Mouse (Mus musculus): ENCODE measurements around the gene Smpdl3a. TPM values are rescaled to one million over a fixed set of nuclear protein-coding genes. Genes with fewer than 3 reads are reported as not detected.
A peak's percentile ranks its signal among the peaks of the same experiment; 100 is the strongest.

The Smpdl3a gene
- polyA plus RNA-seq (2015; fragmentation: Nextera tagmentation; extraction: Ambion mirVana) = 27.2 and 29.3 TPM in 2 replicates

GRCm38 (mm10) chr10:57794018-57794417, at the start of gene Smpdl3a:
Smpdl3a (plus strand) TSS chr10:57794335.
- DNase-seq (ENCODE audit: low spot score) = no peak

GRCm38 (mm10) chr10:57745452-57745851, 48.7 kb upstream of the Smpdl3a start:
- no peak for DNase-seq (ENCODE audit: low spot score)

GRCm38 (mm10) chr10:57747127-57747526, 47.0 kb upstream of the Smpdl3a start:
- no peak for DNase-seq (ENCODE audit: low spot score)

- peak; percentile 81 for DNase-seq (ENCODE audit: low spot score)
Measured at GRCm38 (mm10) chr10:57753343-57753742, 40.8 kb upstream of the Smpdl3a start.

GRCm38 (mm10) chr10:57755201-57755736, 38.9 kb upstream of the Smpdl3a start:
- DNase-seq (ENCODE audit: low spot score) = no peak

GRCm38 (mm10) chr10:57758999-57759398, 35.1 kb upstream of the Smpdl3a start:
- DNase-seq (ENCODE audit: low spot score) = no peak

- no peak for DNase-seq (ENCODE audit: low spot score)
Measured at GRCm38 (mm10) chr10:57760694-57761093, 33.4 kb upstream of the Smpdl3a start.

GRCm38 (mm10) chr10:57763044-57763443, 31.1 kb upstream of the Smpdl3a start:
- DNase-seq (ENCODE audit: low spot score) = no peak

- DNase-seq (ENCODE audit: low spot score) = no peak
Measured at GRCm38 (mm10) chr10:57783289-57784130, 10.6 kb upstream of the Smpdl3a start.

- DNase-seq (ENCODE audit: low spot score) = no peak
Measured at GRCm38 (mm10) chr10:57784131-57784875, 9.8 kb upstream of the Smpdl3a start.

- DNase-seq (ENCODE audit: low spot score) = no peak
Measured at GRCm38 (mm10) chr10:57784876-57785150, 9.3 kb upstream of the Smpdl3a start, which contains the start of gene Fabp7. Fabp7 (plus strand) TSS chr10:57784881.

GRCm38 (mm10) chr10:57785552-57785951, 8.6 kb upstream of the Smpdl3a start:
- DNase-seq (ENCODE audit: low spot score) = no peak

GRCm38 (mm10) chr10:57792957-57793356, 1.2 kb upstream of the Smpdl3a start:
- DNase-seq (ENCODE audit: low spot score) = no peak

- peak; percentile 56 for DNase-seq (ENCODE audit: low spot score)
Measured at GRCm38 (mm10) chr10:57794491-57795461, 641 bp downstream of the Smpdl3a start.

- DNase-seq (ENCODE audit: low spot score) = peak; percentile 27
Measured at GRCm38 (mm10) chr10:57795542-57795941, 1.4 kb downstream of the Smpdl3a start.

- DNase-seq (ENCODE audit: low spot score) = peak; percentile 64
Measured at GRCm38 (mm10) chr10:57796057-57796456, 1.9 kb downstream of the Smpdl3a start.

GRCm38 (mm10) chr10:57799486-57799885, 5.4 kb downstream of the Smpdl3a start:
- DNase-seq (ENCODE audit: low spot score) = peak; percentile 21

- DNase-seq (ENCODE audit: low spot score) = no peak
Measured at GRCm38 (mm10) chr10:57807754-57808153, 13.6 kb downstream of the Smpdl3a start.

GRCm38 (mm10) chr10:57812161-57812856, 18.2 kb downstream of the Smpdl3a start:
- no peak for DNase-seq (ENCODE audit: low spot score)

- no peak for DNase-seq (ENCODE audit: low spot score)
Measured at GRCm38 (mm10) chr10:57814295-57814694, 20.2 kb downstream of the Smpdl3a start.

All from thymus, postnatal 0 days (tissue).